Mouse (Mus musculus) E14TG2a.4 (cell line): ENCODE data around the gene Sept9.

Source experiments
- CTCF ChIP-seq: conservative IDR thresholded peaks from 2 replicates; pipeline ENCODE4 v1.5.1; 2014; ENCODE audit warnings: low read length
- NANOG ChIP-seq: IDR thresholded peaks from 2 replicates; pipeline ENCODE4 v1.6.1; 2014; ENCODE audit warnings: borderline replicate concordance, low read length, mixed read lengths
- POU5F1 ChIP-seq: IDR thresholded peaks from 2 replicates; pipeline ENCODE4 v1.6.1; 2014; ENCODE audit warnings: low read length, borderline replicate concordance

DNA sequence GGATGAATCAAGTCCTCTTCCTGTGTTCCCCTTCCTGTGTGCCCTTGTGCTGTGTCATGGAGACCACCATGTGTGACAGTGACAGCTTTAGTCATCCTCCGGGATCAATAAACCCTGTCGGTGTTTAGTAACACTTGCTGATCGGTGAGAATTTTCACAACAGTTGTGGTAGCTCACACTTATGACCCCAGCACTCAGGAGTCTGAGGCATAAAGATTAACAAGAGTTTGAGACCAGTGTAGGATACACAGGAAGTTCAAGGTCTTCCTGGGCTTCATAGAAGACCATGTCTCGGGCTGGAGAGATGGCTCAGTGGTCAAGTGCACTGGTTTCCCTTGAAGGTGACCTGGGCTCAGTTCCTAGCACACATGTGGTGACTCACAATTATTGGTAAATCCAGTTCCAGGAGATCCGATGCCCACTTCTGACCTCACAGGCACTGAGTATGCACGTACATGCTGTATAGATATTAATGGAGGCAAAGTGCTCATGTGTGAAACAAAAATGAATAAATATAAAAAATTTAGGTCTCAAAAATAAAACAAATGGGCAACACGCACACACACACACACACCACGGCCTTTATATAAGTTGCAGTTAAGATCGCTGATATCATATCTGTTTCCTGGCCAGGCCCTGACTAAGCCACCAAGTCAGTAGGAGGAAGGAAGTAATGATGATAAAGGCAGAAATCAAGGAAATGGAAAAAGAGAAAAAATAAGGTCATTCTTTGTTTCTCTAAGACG, 43.1 kb downstream of the Sept9 start:
- no peak for TF ChIP-seq CTCF
- TF ChIP-seq POU5F1: no peak
- TF ChIP-seq NANOG: no peak
